Mouse (Mus musculus) embryonic fibroblast, embryonic 13.5 days (primary cell): ENCODE measurements around the gene Ruvbl1. TPM values are rescaled to one million over a fixed set of nuclear protein-coding genes. Genes with fewer than 3 reads are reported as not detected.

ENCODE experiments used
- H3K27ac ChIP-seq: 2 replicates; pipeline ENCODE4 v1.5.1; 2012; ENCODE audit warnings: low read length, control low read depth, inconsistent platforms; ENCODE audit not compliant: insufficient read depth
- H3K4me1 ChIP-seq: 2 replicates; pipeline ENCODE4 v1.6.1; 2011; ENCODE audit warnings: low read length; ENCODE audit not compliant: control insufficient read depth, insufficient read depth
- H3K4me3 ChIP-seq: 2 replicates; pipeline ENCODE4 v1.5.1; 2011; ENCODE audit warnings: mild to moderate bottlenecking, control low read depth, low read length; ENCODE audit not compliant: insufficient read depth
- CTCF ChIP-seq: IDR thresholded peaks from 2 replicates; pipeline ENCODE4 v1.5.1; 2011; ENCODE audit warnings: mild to moderate bottlenecking, control low read depth, low read length, moderate library complexity, borderline replicate concordance; ENCODE audit not compliant: insufficient read depth
- POLR2A ChIP-seq: IDR thresholded peaks from 2 replicates; pipeline ENCODE4 v1.6.1; 2011; ENCODE audit warnings: low read depth, mild to moderate bottlenecking, control low read depth, low read length, moderate library complexity
- polyA plus RNA-seq: library from polyadenylated mRNA; stranded (reverse); fragments of >200 nt; gene quantifications from 2 replicates; pipeline ENCODE4 v1.2.4, GENCODE M21; 2011; ENCODE audit warnings: low read depth; ENCODE audit not compliant: missing spikeins, insufficient read length

The Ruvbl1 gene
- 44.4 and 46.0 TPM in 2 replicates for polyA plus RNA-seq

GRCm38 (mm10) chr6:88465181-88465920, at the start of gene Ruvbl1:
TSS of gene Ruvbl1 (plus strand) at chr6:88465409.
- peak; percentile 54 for TF ChIP-seq POLR2A
- no peak for TF ChIP-seq CTCF
- Histone ChIP-seq H3K4me3 (peak within 1 kb of the TSS; percentile 92), H3K27ac (no peak within 1 kb of the TSS; the same call in 1 of the 2 replicates), H3K4me1 (no peaks in the 10 kb centered on the region)

- no peak overlapping the region for H3K27ac ChIP-seq
- H3K4me1 ChIP-seq = no peaks in the 10 kb centered on the region
- TF ChIP-seq POLR2A (no peak), CTCF (no peak)
- H3K4me3 ChIP-seq = no peak overlapping the region
These were observed 49.0 kb upstream of the Ruvbl1 start for GRCm38 (mm10) chr6:88416130-88416758.

- no peak for TF ChIP-seq POLR2A
- peak; percentile 89 for TF ChIP-seq CTCF
- Histone ChIP-seq H3K4me1 (0 out of 2 replicates have a peak, but pooled peaks cover 3% of the 10 kb centered on the region), H3K4me3 (no peak overlapping the region), H3K27ac (no peak overlapping the region)
These were observed 34.0 kb upstream of the Ruvbl1 start for GRCm38 (mm10) chr6:88431202-88431601.

GRCm38 (mm10) chr6:88435609-88436008, 29.6 kb upstream of the Ruvbl1 start:
- no peak overlapping the region for H3K27ac ChIP-seq
- TF ChIP-seq POLR2A (no peak), CTCF (no peak)
- no peaks in the 10 kb centered on the region for H3K4me1 ChIP-seq
- H3K4me3 ChIP-seq = no peak overlapping the region

- H3K4me1 ChIP-seq = no peaks in the 10 kb centered on the region
- H3K4me3 ChIP-seq = no peak overlapping the region
- TF ChIP-seq CTCF (no peak), POLR2A (no peak)
- no peak overlapping the region for H3K27ac ChIP-seq
These were observed 26.2 kb upstream of the Ruvbl1 start for GRCm38 (mm10) chr6:88439056-88439455.

- Histone ChIP-seq H3K27ac (no peak overlapping the region), H3K4me3 (no peak overlapping the region), H3K4me1 (peaks cover 2% of the 10 kb centered on the region; the same call in 1 of the 2 replicates)
- TF ChIP-seq POLR2A = no peak
These were observed 22.7 kb upstream of the Ruvbl1 start for GRCm38 (mm10) chr6:88442551-88442950.

- Histone ChIP-seq H3K4me3 (no peak overlapping the region), H3K4me1 (peaks cover 2% of the 10 kb centered on the region; the same call in 1 of the 2 replicates), H3K27ac (no peak overlapping the region)
- TF ChIP-seq POLR2A = no peak
- TF ChIP-seq CTCF = no peak
These were observed 21.8 kb upstream of the Ruvbl1 start for GRCm38 (mm10) chr6:88443446-88443845.

- H3K4me1 ChIP-seq = peaks cover 2% of the 10 kb centered on the region; the same call in 1 of the 2 replicates
- no peak overlapping the region for H3K27ac ChIP-seq
- TF ChIP-seq POLR2A (no peak), CTCF (no peak)
- H3K4me3 ChIP-seq = no peak overlapping the region
These were observed 21.0 kb upstream of the Ruvbl1 start for GRCm38 (mm10) chr6:88444076-88444750.

- no peak for TF ChIP-seq CTCF
- no peak for TF ChIP-seq POLR2A
- Histone ChIP-seq H3K27ac (no peak overlapping the region), H3K4me1 (peaks cover 2% of the 10 kb centered on the region; the same call in 1 of the 2 replicates), H3K4me3 (peak overlapping the region; percentile 69)
These were observed 19.5 kb upstream of the Ruvbl1 start for GRCm38 (mm10) chr6:88445661-88446060.
